Mouse (Mus musculus): ENCODE measurements around the gene Slc28a3.

Gene Slc28a3

GRCm38 (mm10) chr13:58610716-58611115 lies at the start of gene Slc28a3:
Slc28a3 (minus strand) TSS chr13:58610877.
- no peak for DNase-seq

- no peak for DNase-seq
Observed at GRCm38 (mm10) chr13:58657987-58658386, 47.3 kb upstream of the Slc28a3 start.

- DNase-seq, result no peak
Observed at GRCm38 (mm10) chr13:58656885-58657284, 46.2 kb upstream of the Slc28a3 start.

- no peak for DNase-seq
Observed at GRCm38 (mm10) chr13:58655552-58655951, 44.9 kb upstream of the Slc28a3 start.

GRCm38 (mm10) chr13:58640330-58640729 lies 29.7 kb upstream of the Slc28a3 start:
- peak; percentile 47 for DNase-seq

GRCm38 (mm10) chr13:58638950-58639349 lies 28.3 kb upstream of the Slc28a3 start:
- peak; percentile 77 for DNase-seq

- DNase-seq, result peak; percentile 60
Observed at GRCm38 (mm10) chr13:58637360-58638002, 26.8 kb upstream of the Slc28a3 start.

GRCm38 (mm10) chr13:58633887-58634286 lies 23.2 kb upstream of the Slc28a3 start:
- no peak for DNase-seq

GRCm38 (mm10) chr13:58630756-58631155 lies 20.1 kb upstream of the Slc28a3 start:
- no peak for DNase-seq

GRCm38 (mm10) chr13:58629365-58630050 lies 18.8 kb upstream of the Slc28a3 start:
- no peak for DNase-seq

- no peak for DNase-seq
Observed at GRCm38 (mm10) chr13:58622647-58623046, 12.0 kb upstream of the Slc28a3 start.

- DNase-seq, result no peak
Observed at GRCm38 (mm10) chr13:58619301-58619700, 8.6 kb upstream of the Slc28a3 start.

GRCm38 (mm10) chr13:58610059-58610458 lies 618 bp downstream of the Slc28a3 start:
- no peak for DNase-seq

GRCm38 (mm10) chr13:58601201-58601855 lies 9.3 kb downstream of the Slc28a3 start:
- no peak for DNase-seq

- DNase-seq, result no peak
Observed at GRCm38 (mm10) chr13:58598578-58598977, 12.1 kb downstream of the Slc28a3 start.

- no peak for DNase-seq
Observed at GRCm38 (mm10) chr13:58593129-58593528, 17.5 kb downstream of the Slc28a3 start.

GRCm38 (mm10) chr13:58591912-58592311 lies 18.8 kb downstream of the Slc28a3 start:
- no peak for DNase-seq

GRCm38 (mm10) chr13:58590630-58591029 lies 20.0 kb downstream of the Slc28a3 start:
- DNase-seq, result peak; percentile 7

GRCm38 (mm10) chr13:58589517-58589858 lies 21.2 kb downstream of the Slc28a3 start:
- DNase-seq, result peak; percentile 47

- DNase-seq, result no peak
Observed at GRCm38 (mm10) chr13:58588655-58589516, 21.8 kb downstream of the Slc28a3 start.

GRCm38 (mm10) chr13:58587962-58588361 lies 22.7 kb downstream of the Slc28a3 start:
- no peak for DNase-seq

- no peak for DNase-seq
Observed at GRCm38 (mm10) chr13:58566181-58566580, 44.5 kb downstream of the Slc28a3 start.

GRCm38 (mm10) chr13:58560497-58561138 lies 50.1 kb downstream of the Slc28a3 start:
- peak; percentile 76 for DNase-seq

Measured in cerebellum, adult 9-11 months (tissue).